Mouse (Mus musculus) lung, adult 10 weeks (tissue): ENCODE measurements around the gene 2010111I01Rik. TPM values are rescaled to one million over a fixed set of nuclear protein-coding genes. Genes with fewer than 3 reads are reported as not detected.

Experiments used
- polyA plus RNA-seq: library from polyadenylated mRNA; stranded (reverse); fragments of 350-450 nt; fragmentation: Illumina TruSeq; extraction: RNeasy Lipid Tissue Mini Kit (QIAGEN cat#74804); gene quantifications from one replicate; pipeline ENCODE4 v1.2.3, GENCODE M21; 2014; ENCODE audit warnings: low read depth, low replicate concordance; ENCODE audit not compliant: insufficient read depth

Gene 2010111I01Rik
- polyA plus RNA-seq, result 85.8 TPM

DNA sequence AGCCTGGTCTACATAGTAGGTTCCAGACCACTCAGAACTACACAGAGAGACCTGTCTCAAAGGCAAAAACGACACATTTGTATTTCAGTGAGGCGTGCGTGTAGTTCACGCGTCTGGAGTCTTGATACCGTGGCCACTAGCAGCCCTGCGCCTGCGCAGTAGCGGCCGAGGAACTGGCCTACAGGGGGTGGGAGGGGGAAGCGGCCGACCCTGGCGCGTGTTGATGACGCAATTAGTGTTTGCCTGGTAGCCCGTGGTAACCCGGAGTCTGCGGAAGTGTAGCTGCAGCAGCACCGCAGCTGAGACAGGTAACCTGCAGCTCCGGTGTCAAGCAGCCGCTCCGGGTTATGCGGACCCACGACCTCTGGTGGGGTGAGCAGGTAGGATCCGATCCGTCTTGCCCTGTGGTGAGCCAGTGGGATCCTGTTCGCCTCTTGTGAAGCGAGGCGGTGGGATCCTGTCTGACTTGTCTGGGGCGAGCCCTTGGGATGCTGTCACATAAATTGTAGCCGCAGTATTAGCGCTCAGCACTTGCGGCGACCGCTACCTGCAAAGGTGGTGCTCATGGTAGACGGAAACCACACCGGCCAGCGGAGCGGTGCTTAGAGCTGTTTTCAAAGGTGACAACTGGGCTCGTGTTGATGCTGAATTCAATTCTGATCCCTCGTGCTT lies at the start of gene 2010111I01Rik:
2010111I01Rik (plus strand) TSS at position 254 of the 672 bp plus-strand sequence.

Other genes starting within 250 kb of the 2010111I01Rik start
- 5.5 TPM for gene Platr25, start 204.2 kb upstream of the 2010111I01Rik start, polyA plus RNA-seq
- gene Gm5141, start 179.1 kb upstream of the 2010111I01Rik start, polyA plus RNA-seq, result 1.2 TPM
- gene Fbp2, start 106.5 kb upstream of the 2010111I01Rik start, polyA plus RNA-seq, result 0.93 TPM
- 0.76 TPM for gene Fbp1, start 76.6 kb upstream of the 2010111I01Rik start, polyA plus RNA-seq